Mouse (Mus musculus): ENCODE measurements around the gene Fsd1l.

The Fsd1l gene

GRCm38 (mm10) chr4:53631316-53632010 is at the start of gene Fsd1l:
Gene Fsd1l (plus strand): TSS chr4:53631471.
- in situ Hi-C loops (cut with MboI, MseI), result no loop called here

GRCm38 (mm10) chr4:53587676-53588075 is 43.6 kb upstream of the Fsd1l start:
- in situ Hi-C loops (cut with MboI, MseI), result no loop called here

GRCm38 (mm10) chr4:53588936-53589335 is 42.3 kb upstream of the Fsd1l start:
- in situ Hi-C loops (cut with MboI, MseI), result no loop called here

GRCm38 (mm10) chr4:53589466-53589865 is 41.8 kb upstream of the Fsd1l start:
- in situ Hi-C loops (cut with MboI, MseI), result no loop called here

GRCm38 (mm10) chr4:53590163-53590562 is 41.1 kb upstream of the Fsd1l start:
- in situ Hi-C loops (cut with MboI, MseI), result loop anchor here (5.0 kb wide), 1 partner anchor 208 kb away; no protein-coding TSS in a partner anchor

- in situ Hi-C loops (cut with MboI, MseI), result loop anchor here (5.0 kb wide), 1 partner anchor 209 kb away; no protein-coding TSS in a partner anchor
These were observed 40.4 kb upstream of the Fsd1l start for GRCm38 (mm10) chr4:53590691-53591447.

GRCm38 (mm10) chr4:53591536-53591935 is 39.7 kb upstream of the Fsd1l start:
- in situ Hi-C loops (cut with MboI, MseI), result loop anchor here (5.0 kb wide), 1 partner anchor 209 kb away; no protein-coding TSS in a partner anchor

- in situ Hi-C loops (cut with MboI, MseI), result loop anchor here (5.0 kb wide), 1 partner anchor 210 kb away; no protein-coding TSS in a partner anchor
These were observed 39.3 kb upstream of the Fsd1l start for GRCm38 (mm10) chr4:53591941-53592340.

GRCm38 (mm10) chr4:53592386-53592785 is 38.9 kb upstream of the Fsd1l start:
- in situ Hi-C loops (cut with MboI, MseI), result loop anchor here (5.0 kb wide), 1 partner anchor 210 kb away; no protein-coding TSS in a partner anchor

GRCm38 (mm10) chr4:53594204-53594603 is 37.1 kb upstream of the Fsd1l start:
- in situ Hi-C loops (cut with MboI, MseI), result loop anchor here (5.0 kb wide), 1 partner anchor 212 kb away; no protein-coding TSS in a partner anchor

GRCm38 (mm10) chr4:53595246-53596062 is 35.8 kb upstream of the Fsd1l start:
- in situ Hi-C loops (cut with MboI, MseI), result no loop called here

- in situ Hi-C loops (cut with MboI, MseI), result no loop called here
These were observed 35.0 kb upstream of the Fsd1l start for GRCm38 (mm10) chr4:53596063-53596895.

GRCm38 (mm10) chr4:53600462-53600861 is 30.8 kb upstream of the Fsd1l start:
- in situ Hi-C loops (cut with MboI, MseI), result no loop called here

- in situ Hi-C loops (cut with MboI, MseI), result no loop called here
These were observed 16.6 kb upstream of the Fsd1l start for GRCm38 (mm10) chr4:53614576-53615225.

GRCm38 (mm10) chr4:53617968-53618367 is 13.3 kb upstream of the Fsd1l start:
- in situ Hi-C loops (cut with MboI, MseI), result no loop called here

GRCm38 (mm10) chr4:53620104-53620503 is 11.2 kb upstream of the Fsd1l start:
- in situ Hi-C loops (cut with MboI, MseI), result loop anchor here (10.0 kb wide), 1 partner anchor 215 kb away; no protein-coding TSS in a partner anchor

- in situ Hi-C loops (cut with MboI, MseI), result loop anchor here (10.0 kb wide), 1 partner anchor 214 kb away; no protein-coding TSS in a partner anchor
These were observed 10.2 kb upstream of the Fsd1l start for GRCm38 (mm10) chr4:53621084-53621483.

- in situ Hi-C loops (cut with MboI, MseI), result loop anchor here (10.0 kb wide), 1 partner anchor 213 kb away; no protein-coding TSS in a partner anchor
These were observed 9.8 kb upstream of the Fsd1l start for GRCm38 (mm10) chr4:53621490-53621889.

- in situ Hi-C loops (cut with MboI, MseI), result loop anchor here (10.0 kb wide), 1 partner anchor 211 kb away; no protein-coding TSS in a partner anchor
These were observed 7.6 kb upstream of the Fsd1l start for GRCm38 (mm10) chr4:53623711-53624110.

- in situ Hi-C loops (cut with MboI, MseI), result loop anchor here (10.0 kb wide), 1 partner anchor 210 kb away; no protein-coding TSS in a partner anchor
These were observed 6.5 kb upstream of the Fsd1l start for GRCm38 (mm10) chr4:53624816-53625215.

All from regulatory T cell (primary cell).